Comparison of ENCODE assay signal across 10 mouse cellular contexts in the genomic region with DNA sequence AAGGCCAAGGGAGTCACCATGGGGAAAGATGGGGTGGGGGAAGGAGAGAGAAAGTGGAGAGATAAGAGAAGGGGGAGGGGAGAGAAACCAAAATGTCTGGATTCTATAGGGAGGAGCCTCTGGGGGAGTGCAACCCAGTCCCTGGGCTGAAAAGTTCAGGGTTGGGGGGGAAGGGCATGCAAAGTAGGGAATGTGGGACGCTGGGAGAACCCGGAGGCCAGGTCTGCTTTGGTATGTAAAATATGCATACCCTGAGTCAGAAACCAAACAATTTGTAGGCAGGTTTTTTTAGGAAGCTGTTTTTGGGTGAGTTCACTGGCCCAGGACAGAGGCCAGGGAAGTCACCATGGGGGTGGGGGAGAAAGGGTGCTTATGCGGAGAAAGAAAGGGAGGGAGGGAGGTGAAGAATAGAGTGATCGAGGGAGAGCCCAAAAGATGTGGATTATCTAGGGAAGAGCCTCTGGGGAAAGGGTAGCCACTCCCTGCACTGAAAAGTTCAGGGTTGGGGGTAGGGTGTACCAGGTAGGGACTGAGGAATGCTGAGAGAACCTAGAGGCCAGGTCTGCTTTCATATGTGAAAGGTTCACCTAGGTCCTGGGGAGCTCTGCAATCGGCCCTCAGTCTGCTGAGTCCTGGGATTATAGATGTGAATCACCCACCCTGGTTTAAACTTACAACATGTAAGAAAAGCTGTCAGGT. TPM values are rescaled to one million over a fixed set of nuclear protein-coding genes. Genes with fewer than 3 reads are reported as not detected.
DNase-seq lines count a peak whose midpoint lies in the region; ATAC-seq lines count a peak whose summit lies in the region.
"Had no signal": no experiment of that assay in that cellular context is flagged by ENCODE, and none has a peak within 500 bp of the region (broad histone marks: within the 10 kb centered on the region; RNA-seq: fewer than 3 reads in every experiment).

No protein-coding gene starts in this region.

- WGBS in heart, embryonic 10.5 days: 14% methylated on average over 5 of the region's 5 CpGs
- WGBS in kidney, embryonic 15.5 days: 40% methylated on average over 5 of the region's 5 CpGs

- H3K9me3 ChIP-seq in heart, embryonic 10.5 days: no peaks in the 10 kb centered on the region
- H3K9me3 ChIP-seq in kidney, embryonic 15.5 days (replicated peaks): no peaks in the 10 kb centered on the region
- H3K9me3 ChIP-seq: limb, embryonic 15.5 days had no signal

- no peak overlapping the region for H3K9ac ChIP-seq in kidney, embryonic 15.5 days
- H3K9ac ChIP-seq: limb, embryonic 15.5 days had no signal

- intact Hi-C loops in heart, postnatal 36 days (cut with DNase I): no loop called here

- peaks cover 14% of the 10 kb centered on the region for H3K4me1 ChIP-seq in heart, embryonic 10.5 days
- H3K4me1 ChIP-seq in kidney, embryonic 15.5 days: peaks cover 12% of the 10 kb centered on the region
- H3K4me1 ChIP-seq: limb, embryonic 15.5 days had no signal

- no peak for DNase-seq in heart, embryonic 10.5 days (ENCODE audit: low spot score)
- no peak for DNase-seq in heart, postnatal 36 days
- peak; percentile 8 for DNase-seq in urinary bladder, postnatal 25 days (ENCODE audit: low spot score)
- no peak for DNase-seq in urinary bladder, postnatal 10 days (ENCODE audit: low spot score)
- DNase-seq in layer of hippocampus, adult 9-10 months (ENCODE audit: low spot score): no peak
- DNase-seq in thymus, adult 18-20 months: no peak
- DNase-seq in layer of hippocampus, postnatal 14 days (ENCODE audit: low spot score in 2 of 2): no peak

- peaks cover 36% of the 10 kb centered on the region for H3K36me3 ChIP-seq in heart, embryonic 10.5 days
- H3K36me3 ChIP-seq in kidney, embryonic 15.5 days: peaks cover 44% of the 10 kb centered on the region

- H3K27ac ChIP-seq in heart, embryonic 10.5 days: peak overlapping the region; percentile 59; the same call in 1 of the 2 replicates
- H3K27ac ChIP-seq in kidney, embryonic 15.5 days: peak overlapping the region; percentile 43
- H3K27ac ChIP-seq: limb, embryonic 15.5 days had no signal

- peak; percentile 76 for ATAC-seq in kidney, embryonic 15.5 days (replicated peaks; ENCODE audit: low FRiP score)
- ATAC-seq: activated CD4-positive, CD25-positive, alpha-beta regulatory T cell, adult 4 months had no signal

- H3K4me3 ChIP-seq in heart, embryonic 10.5 days: no peak overlapping the region
- no peak overlapping the region for H3K4me3 ChIP-seq in kidney, embryonic 15.5 days (replicated peaks)
- H3K4me3 ChIP-seq: limb, embryonic 15.5 days had no signal

- no peak overlapping the region for H3K4me2 ChIP-seq in kidney, embryonic 15.5 days
- H3K4me2 ChIP-seq: limb, embryonic 15.5 days had no signal

- no peaks in the 10 kb centered on the region for H3K27me3 ChIP-seq in heart, embryonic 10.5 days (ENCODE audit: insufficient read depth, poor library complexity, severe bottlenecking)
- H3K27me3 ChIP-seq in kidney, embryonic 15.5 days: no peaks in the 10 kb centered on the region
- H3K27me3 ChIP-seq: limb, embryonic 15.5 days had no signal

RNA-seq across cellular contexts. Expression of gene Tom1, which starts 15.1 kb away (rescaled TPM):
- polyA plus RNA-seq in heart, embryonic 10.5 days (2016; fragmentation: Nextera tagmentation; extraction: Ambion mirVana): 40.3 and 46.4 TPM in 2 replicates
- 10 to 100 TPM; 60.7 to 71.3 TPM for total RNA-seq in heart, postnatal 36 days (2021)
- 29.6 and 35.1 TPM in 2 replicates for polyA plus RNA-seq in kidney, embryonic 15.5 days (2015; fragmentation: Nextera tagmentation; extraction: Ambion mirVana)
- total RNA-seq in layer of hippocampus, postnatal 14 days (2021): 10 to 100 TPM; 33.3 to 35.6 TPM

RNA-seq across cellular contexts. Expression of gene Hmgxb4, which starts 25.3 kb away (rescaled TPM):
- polyA plus RNA-seq in heart, embryonic 10.5 days (2016; fragmentation: Nextera tagmentation; extraction: Ambion mirVana): 23.7 and 32.8 TPM in 2 replicates
- total RNA-seq in heart, postnatal 36 days (2021): 10 to 100 TPM; 12.7 to 16.3 TPM
- polyA plus RNA-seq in kidney, embryonic 15.5 days (2015; fragmentation: Nextera tagmentation; extraction: Ambion mirVana): 38.6 and 46.4 TPM in 2 replicates
- total RNA-seq in layer of hippocampus, postnatal 14 days (2021): 10 to 100 TPM; 26.4 to 27.9 TPM
